ENCODE assay signal across 9 mouse cellular contexts in the genomic region with DNA sequence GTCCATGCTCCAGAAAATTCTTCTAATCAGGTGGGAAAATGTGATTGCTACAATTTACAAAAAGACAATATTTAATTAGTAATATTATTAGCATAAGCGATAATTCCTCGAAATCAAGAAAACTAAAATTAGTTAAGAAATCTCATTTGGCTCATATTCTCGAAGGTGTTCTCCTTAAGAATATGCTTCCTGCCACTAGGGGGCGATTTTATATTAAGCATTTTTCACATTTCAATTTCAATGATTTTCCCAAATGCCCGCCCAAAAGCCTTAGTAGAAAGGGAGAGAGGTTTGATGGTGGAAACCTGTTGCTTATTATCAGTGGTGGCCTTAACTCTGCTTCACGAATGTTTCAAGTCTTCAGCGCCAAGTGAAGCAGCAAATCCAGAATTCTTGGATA.
DNase-seq lines count a peak whose midpoint lies in the region; TF ChIP-seq lines count a peak whose summit lies in the region.
"Had no signal": no experiment of that assay in that cellular context is flagged by ENCODE, and none has a peak within 500 bp of the region (broad histone marks: within the 10 kb centered on the region; RNA-seq: fewer than 3 reads in every experiment).

No protein-coding gene starts in this region.

- H3K27me3 ChIP-seq in MEL (ENCODE audit: control insufficient read depth in 1 of 2, insufficient read depth in 2 of 2, low read length in 2 of 2), result no peaks in the 10 kb centered on the region
- H3K27me3 ChIP-seq in thymus, adult 2 months (ENCODE audit: control insufficient read depth, insufficient read depth, low read length), result no peaks in the 10 kb centered on the region
- H3K27me3 ChIP-seq: lung, embryonic 15.5 days had no signal

- H3K27ac ChIP-seq in MEL (ENCODE audit: control insufficient read depth, low read depth, low read length), result no peak overlapping the region
- H3K27ac ChIP-seq in thymus, adult 2 months (ENCODE audit: control insufficient read depth, insufficient read depth, low read length), result no peak overlapping the region
- H3K27ac ChIP-seq: lung, embryonic 15.5 days had no signal

- H3K9me3 ChIP-seq in MEL (replicated peaks; ENCODE audit: insufficient read depth, low read length), result no peaks in the 10 kb centered on the region
- H3K9me3 ChIP-seq: lung, embryonic 15.5 days had no signal

- 38% methylated on average over 7 of the region's 7 CpGs for WGBS in thymus, adult 2 months

- TF ChIP-seq POLR2A in MEL (IDR thresholded peaks at IDR 0.05; ENCODE audit: control insufficient read depth in 1 of 2, insufficient read depth in 1 of 2, low read depth in 1 of 2, low read length in 2 of 2, poor library complexity in 1 of 2), result no peak
- no peak for TF ChIP-seq POLR2A in thymus, adult 2 months (IDR thresholded peaks at IDR 0.05; ENCODE audit: control insufficient read depth, extremely low read depth, insufficient read depth, low read length, poor library complexity)

- no peaks in the 10 kb centered on the region for H3K4me1 ChIP-seq in MEL (ENCODE audit: control insufficient read depth in 1 of 2, insufficient read depth in 2 of 2, low read length in 2 of 2)
- H3K4me1 ChIP-seq in thymus, adult 2 months (replicated peaks; ENCODE audit: control insufficient read depth, insufficient read depth, low read length), result no peaks in the 10 kb centered on the region
- H3K4me1 ChIP-seq: lung, embryonic 15.5 days had no signal

- no peak for TF ChIP-seq EP300 in MEL (IDR thresholded peaks at IDR 0.05; ENCODE audit: low read depth in 1 of 2, low read length in 2 of 2)

- no peak overlapping the region for H3K4me3 ChIP-seq in MEL (ENCODE audit: control insufficient read depth in 1 of 2, insufficient read depth in 1 of 2, low read depth in 2 of 2, low read length in 2 of 2)
- H3K4me3 ChIP-seq in thymus, adult 2 months (ENCODE audit: control insufficient read depth, insufficient read depth, low read length), result no peak overlapping the region
- H3K4me3 ChIP-seq: lung, embryonic 15.5 days had no signal

- H3K36me3 ChIP-seq in MEL (ENCODE audit: control insufficient read depth in 1 of 2, insufficient read depth in 2 of 2, low read length in 2 of 2), result no peaks in the 10 kb centered on the region
- H3K36me3 ChIP-seq in thymus, adult 2 months (ENCODE audit: control insufficient read depth, insufficient read depth, low read length), result no peaks in the 10 kb centered on the region
- H3K36me3 ChIP-seq: lung, embryonic 15.5 days had no signal

- H3K79me2 ChIP-seq in MEL (ENCODE audit: control insufficient read depth, insufficient read depth, low read length, poor library complexity), result no peaks in the 10 kb centered on the region

- TF ChIP-seq RAD21 in MEL (IDR thresholded peaks at IDR 0.05; ENCODE audit: low read depth, low read length), result peak; percentile 42

- DNase-seq in layer of hippocampus, adult 11-12 months (ENCODE audit: low spot score), result peak; percentile 42
- no peak for DNase-seq in layer of hippocampus, adult 8-10 months (ENCODE audit: low spot score in 2 of 2)
- DNase-seq in A20 (ENCODE audit: low read depth, low spot score), result peak; percentile 49
- DNase-seq in MEL (ENCODE audit: low read depth, low spot score), result peak; percentile 23
- DNase-seq in embryo, embryonic 10.5 days (ENCODE audit: low spot score), result peak; percentile 73
- DNase-seq in yolk sac, embryonic 10.5 days (ENCODE audit: low spot score), result no peak
- no peak for DNase-seq in heart, postnatal 25 days (ENCODE audit: low spot score)
- no peak for DNase-seq in thymus, adult 2 months

- peak in 2 of 3 experiments; percentile 22 to 34; a peak in 3 of 6 replicates for TF ChIP-seq CTCF in MEL (IDR thresholded peaks at IDR 0.05 in 2 of 3, conservative IDR thresholded peaks at IDR 0.05 in 1 of 3; ENCODE audit: control insufficient read depth in 1 of 3, insufficient read depth in 1 of 3, low read depth in 2 of 3, low read length in 3 of 3, poor library complexity in 1 of 3, severe bottlenecking in 1 of 3)
- no peak for TF ChIP-seq CTCF in thymus, adult 2 months (IDR thresholded peaks at IDR 0.05; ENCODE audit: borderline replicate concordance, control insufficient read depth, extremely low read depth, insufficient read depth, low read length, poor library complexity)

- H3K9ac ChIP-seq in MEL (ENCODE audit: control insufficient read depth, low read depth, low read length, poor library complexity, severe bottlenecking), result no peak overlapping the region
- H3K9ac ChIP-seq: lung, embryonic 15.5 days had no signal

- intact Hi-C loops in heart, postnatal 25 days (cut with DNase I), result no loop called here

TF ChIP-seq in MEL, 35 proteins besides CTCF, POLR2A, EP300 and RAD21:
- peak; percentile 50 for TF ChIP-seq SMC3 (IDR thresholded peaks at IDR 0.05; ENCODE audit: low read depth, low read length)
- no peak for TF ChIP-seq NRF1 (IDR thresholded peaks at IDR 0.05; ENCODE audit: insufficient read depth, low read depth, low read length, poor library complexity, severe bottlenecking)

Comparison
In these comparisons a context has a peak if more than half of its experiments do, and no peak if none do; other contexts are left out.
1. DNase-seq: peak in layer of hippocampus, adult 11-12 months (single experiment), A20 (single experiment), MEL (single experiment) and embryo, embryonic 10.5 days (single experiment); none in layer of hippocampus, adult 8-10 months (0 of 2), yolk sac, embryonic 10.5 days (single experiment), heart, postnatal 25 days (single experiment) and thymus, adult 2 months (single experiment).